Mouse (Mus musculus): Measurements from ENCODE around the gene Mtmr11.
"Not testable (repeated sequence)": the region's sequence is repeated elsewhere in the genome, so short reads cannot be mapped to it uniquely, and the experiment has no call there.

The Mtmr11 gene

DNA sequence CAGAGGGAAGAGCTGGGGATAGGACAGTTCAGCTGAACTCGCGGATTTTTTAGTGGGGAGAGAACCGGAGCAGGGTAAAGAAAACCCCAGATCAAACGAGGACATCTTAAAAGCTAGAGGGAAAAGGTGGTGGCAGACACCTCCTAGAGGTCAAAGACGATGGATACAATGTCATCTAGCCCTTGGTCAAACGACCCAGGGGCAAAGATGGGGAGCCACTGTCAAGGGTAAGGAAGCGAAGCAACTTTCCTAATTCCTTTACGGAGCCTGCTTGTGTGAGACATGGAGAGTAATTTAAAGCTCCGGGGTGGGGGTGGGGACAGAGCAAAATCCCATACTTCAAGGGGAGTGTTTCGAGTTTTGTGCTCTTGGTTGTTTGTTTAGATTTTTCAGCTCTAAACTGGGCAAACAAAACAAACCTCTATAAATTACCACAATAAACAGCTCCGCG, 57.4 kb downstream of the Mtmr11 start:
- DNase-seq, result peak; percentile 64

DNA sequence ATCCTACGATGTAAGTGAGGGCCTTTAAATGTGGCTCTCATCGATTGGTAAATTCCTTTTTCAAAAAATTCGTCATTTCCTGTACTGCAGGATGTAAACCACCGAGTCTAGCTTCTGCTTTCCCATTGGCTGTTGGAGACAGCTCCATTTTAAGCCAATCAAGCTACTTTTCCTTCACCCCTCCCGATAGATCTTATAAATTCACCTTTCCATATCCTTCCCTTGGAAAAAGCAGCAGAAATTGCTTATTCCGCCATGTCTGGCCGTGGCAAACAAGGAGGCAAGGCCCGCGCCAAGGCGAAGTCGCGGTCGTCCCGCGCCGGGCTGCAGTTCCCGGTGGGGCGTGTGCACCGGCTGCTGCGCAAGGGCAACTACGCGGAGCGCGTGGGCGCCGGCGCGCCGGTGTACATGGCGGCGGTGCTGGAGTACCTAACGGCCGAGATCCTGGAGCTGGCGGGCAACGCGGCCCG, 57.9 kb downstream of the Mtmr11 start, which contains the start of the genes Bola1 and Hist2h2ab:
Bola1 (minus strand) TSS at position 49 of the 470 bp plus-strand sequence.
Hist2h2ab (plus strand) TSS at position 205 of the 470 bp plus-strand sequence.
- DNase-seq, result peak; percentile 75 to 82

DNA sequence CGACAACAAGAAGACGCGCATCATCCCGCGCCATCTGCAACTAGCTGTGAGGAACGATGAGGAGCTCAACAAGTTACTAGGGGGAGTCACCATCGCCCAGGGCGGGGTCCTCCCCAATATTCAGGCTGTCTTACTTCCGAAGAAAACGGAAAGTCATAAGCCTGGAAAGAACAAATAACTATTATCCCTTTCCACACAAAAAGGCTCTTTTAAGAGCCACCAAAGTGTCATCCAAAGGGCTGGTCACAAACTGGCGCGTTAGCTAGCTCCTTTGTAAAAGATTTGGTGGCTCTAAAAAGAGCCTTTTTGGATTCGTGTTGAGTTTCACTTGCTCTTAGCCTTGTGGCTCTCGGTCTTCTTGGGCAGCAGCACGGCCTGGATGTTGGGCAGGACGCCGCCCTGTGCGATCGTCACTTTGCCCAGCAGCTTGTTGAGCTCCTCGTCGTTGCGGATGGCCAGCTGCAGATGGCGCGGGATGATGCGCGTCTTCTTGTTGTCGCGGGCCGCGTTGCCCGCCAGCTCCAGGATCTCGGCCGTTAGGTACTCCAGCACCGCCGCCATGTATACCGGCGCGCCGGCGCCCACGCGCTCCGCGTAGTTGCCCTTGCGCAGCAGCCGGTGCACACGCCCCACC, 58.4 kb downstream of the Mtmr11 start:
- not testable (repeated sequence) for DNase-seq

GRCm38 (mm10) chr3:96220765-96221639, 59.2 kb downstream of the Mtmr11 start, which contains the start of the genes Hist2h2ac and Hist2h2be:
TSS of gene Hist2h2ac (minus strand) at chr3:96220880.
TSS of gene Hist2h2be (plus strand) at chr3:96221119.
- peak; percentile 86 to 89 for DNase-seq

Data from B cell, adult 2 months (primary cell).